18 mouse cellular contexts compared by ENCODE assay signal in the genomic region with DNA sequence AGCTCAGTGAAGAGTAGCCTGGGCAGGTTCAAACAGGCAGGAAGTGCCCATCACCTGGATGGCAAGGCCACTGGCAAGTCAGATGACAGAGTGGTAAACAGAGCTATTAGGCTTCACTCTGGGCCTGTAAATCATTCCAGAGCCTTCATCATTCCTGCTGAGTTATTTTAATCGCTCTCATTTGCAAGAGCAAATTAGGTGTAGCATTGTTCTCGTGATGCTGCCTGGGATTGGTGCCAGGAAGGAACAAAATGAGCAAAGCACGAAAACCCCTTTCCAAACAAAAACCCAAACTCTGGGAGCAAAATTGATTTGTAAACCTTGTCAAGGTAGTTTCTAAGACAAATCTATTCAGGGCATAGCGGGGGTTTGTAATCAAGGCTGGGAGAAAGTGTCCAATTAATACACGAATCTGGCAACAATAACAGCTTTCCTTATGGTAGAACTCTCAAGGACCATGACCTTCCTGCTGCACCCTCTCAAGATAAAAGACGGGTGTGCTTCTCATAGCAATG.
A peak's percentile ranks its signal among the peaks of the same experiment; 100 is the strongest.
DNase-seq lines count a peak whose midpoint lies in the region; ATAC-seq and TF ChIP-seq lines count a peak whose summit lies in the region.
"Had no signal": no experiment of that assay in that cellular context is flagged by ENCODE, and none has a peak within 500 bp of the region (broad histone marks: within the 10 kb centered on the region; RNA-seq: fewer than 3 reads in every experiment).

No protein-coding gene starts in this region.

- H3K27ac ChIP-seq in embryonic facial prominence, embryonic 14.5 days (replicated peaks; ENCODE audit: low read depth, low read length): no peak overlapping the region
- H3K27ac ChIP-seq in embryonic facial prominence, embryonic 10.5 days (replicated peaks): no peak overlapping the region
- H3K27ac ChIP-seq in neural tube, embryonic 13.5 days (replicated peaks): peak overlapping the region; percentile 39; the same call in 1 of the 2 replicates
- H3K27ac ChIP-seq: limb, embryonic 13.5 days had no signal

- H3K4me1 ChIP-seq in embryonic facial prominence, embryonic 14.5 days (ENCODE audit: control insufficient read depth, insufficient read depth, low read length): no peaks in the 10 kb centered on the region
- no peaks in the 10 kb centered on the region for H3K4me1 ChIP-seq in embryonic facial prominence, embryonic 10.5 days
- 0 out of 2 replicates have a peak, but pooled peaks cover 13% of the 10 kb centered on the region for H3K4me1 ChIP-seq in neural tube, embryonic 13.5 days (replicated peaks)
- H3K4me1 ChIP-seq: limb, embryonic 13.5 days had no signal

- DNase-seq in embryonic facial prominence, embryonic 14.5 days (ENCODE audit: low spot score): peak; percentile 33
- DNase-seq in embryonic facial prominence, embryonic 10.5 days (ENCODE audit: low spot score): no peak
- peak; percentile 2 to 6 for DNase-seq in kidney, postnatal 4 days
- no peak for DNase-seq in kidney, adult 18-20 months
- DNase-seq in brain, embryonic 14.5 days (ENCODE audit: low read depth): peak; percentile 94
- no peak for DNase-seq in lung, adult 18-20 months
- no peak for DNase-seq in adipocyte (ENCODE audit: low spot score)
- DNase-seq: cerebellum, adult 9-10 months; embryo, embryonic 11 days; heart, postnatal 14 days; liver, postnatal 0 days; lung, postnatal 4 days had no signal

- H3K27me3 ChIP-seq in embryonic facial prominence, embryonic 14.5 days (replicated peaks; ENCODE audit: control insufficient read depth, insufficient read depth, low read length): 0 out of 2 replicates have a peak, but pooled peaks cover 3% of the 10 kb centered on the region
- H3K27me3 ChIP-seq in embryonic facial prominence, embryonic 10.5 days (replicated peaks; ENCODE audit: low read depth, poor library complexity, severe bottlenecking): no peaks in the 10 kb centered on the region
- H3K27me3 ChIP-seq in neural tube, embryonic 13.5 days: no peaks in the 10 kb centered on the region
- H3K27me3 ChIP-seq: CH12.LX; limb, embryonic 13.5 days had no signal

- ATAC-seq in embryonic facial prominence, embryonic 14.5 days (ENCODE audit: low read depth): no peak
- peak; percentile 46; the same call in 1 of the 2 replicates for ATAC-seq in neural tube, embryonic 13.5 days (ENCODE audit: low read depth)
- ATAC-seq: intestine, postnatal 0 days; liver, postnatal 0 days; midbrain, embryonic 16.5 days had no signal

- H3K4me2 ChIP-seq in embryonic facial prominence, embryonic 14.5 days (ENCODE audit: low read depth, low read length): no peak overlapping the region
- no peak overlapping the region for H3K4me2 ChIP-seq in neural tube, embryonic 13.5 days
- H3K4me2 ChIP-seq: limb, embryonic 13.5 days had no signal

- no peak for TF ChIP-seq POLR2A in brain, embryonic 14.5 days (IDR thresholded peaks at IDR 0.05; ENCODE audit: borderline replicate concordance, extremely low read depth, insufficient read depth, insufficient read length, poor library complexity, severe bottlenecking)

- no peak overlapping the region for H3K9ac ChIP-seq in embryonic facial prominence, embryonic 14.5 days (ENCODE audit: low read depth, low read length)
- no peak overlapping the region for H3K9ac ChIP-seq in neural tube, embryonic 13.5 days
- H3K9ac ChIP-seq: limb, embryonic 13.5 days; liver, postnatal 0 days had no signal

- TF ChIP-seq CTCF in brain, embryonic 14.5 days (IDR thresholded peaks at IDR 0.05; ENCODE audit: borderline replicate concordance, extremely low read depth, insufficient read depth, insufficient read length): no peak

- H3K36me3 ChIP-seq in embryonic facial prominence, embryonic 14.5 days (ENCODE audit: control insufficient read depth, insufficient read depth, low read length): no peaks in the 10 kb centered on the region
- no peaks in the 10 kb centered on the region for H3K36me3 ChIP-seq in embryonic facial prominence, embryonic 10.5 days (replicated peaks)
- no peaks in the 10 kb centered on the region for H3K36me3 ChIP-seq in neural tube, embryonic 13.5 days
- H3K36me3 ChIP-seq: limb, embryonic 13.5 days had no signal

- no peaks in the 10 kb centered on the region for H3K9me3 ChIP-seq in embryonic facial prominence, embryonic 14.5 days (ENCODE audit: control insufficient read depth, low read length)
- H3K9me3 ChIP-seq in embryonic facial prominence, embryonic 10.5 days: no peaks in the 10 kb centered on the region
- no peaks in the 10 kb centered on the region for H3K9me3 ChIP-seq in neural tube, embryonic 13.5 days
- H3K9me3 ChIP-seq: limb, embryonic 13.5 days had no signal

- no peak overlapping the region for H3K4me3 ChIP-seq in embryonic facial prominence, embryonic 14.5 days (ENCODE audit: low read depth, low read length)
- H3K4me3 ChIP-seq in embryonic facial prominence, embryonic 10.5 days: no peak overlapping the region
- no peak overlapping the region for H3K4me3 ChIP-seq in neural tube, embryonic 13.5 days
- H3K4me3 ChIP-seq: erythroblast, embryonic 14.5 days; limb, embryonic 13.5 days had no signal

- WGBS in embryonic facial prominence, embryonic 14.5 days: 50% methylated on average over 6 of the region's 6 CpGs
- WGBS in embryonic facial prominence, embryonic 10.5 days: 71% methylated on average over 6 of the region's 6 CpGs
- WGBS in neural tube, embryonic 13.5 days: 40% methylated on average over 6 of the region's 6 CpGs

Comparison
In these comparisons a context has a peak if more than half of its experiments do, and no peak if none do; other contexts are left out.
1. DNase-seq: peak in embryonic facial prominence, embryonic 14.5 days (single experiment), kidney, postnatal 4 days (2 of 2) and brain, embryonic 14.5 days (single experiment); none in embryonic facial prominence, embryonic 10.5 days (single experiment), kidney, adult 18-20 months (single experiment), lung, adult 18-20 months (0 of 2) and adipocyte (single experiment).